Mouse (Mus musculus) urinary bladder, adult 2 months (tissue): ENCODE data around the gene Fam24b. TPM values are rescaled to one million over a fixed set of nuclear protein-coding genes. Genes with fewer than 3 reads are reported as not detected.

Experiments used
- polyA plus RNA-seq: library from polyadenylated mRNA; depleted of rRNA; stranded (reverse); fragments of >200 nt; gene quantifications from 2 replicates; pipeline ENCODE4 v1.2.3, GENCODE M21; 2012; rRNA removed

Fam24b gene
- polyA plus RNA-seq, 1 experiment = not detected

Other genes with a start within 250 kb of the Fam24b start
- gene 4933402N03Rik, start 183.2 kb downstream of the Fam24b start, polyA plus RNA-seq = not detected in 2 replicates
- not detected in 2 replicates for gene 5430419D17Rik, start 155.1 kb downstream of the Fam24b start, polyA plus RNA-seq
- 0.03 TPM in 1 of 2 replicates, not detected in the other for gene Cuzd1, start 7.2 kb downstream of the Fam24b start, polyA plus RNA-seq
- not detected in 2 replicates for gene Fam24a, start 4.3 kb upstream of the Fam24b start, polyA plus RNA-seq
- 7.9 and 8.3 TPM in 2 replicates for gene 2310057M21Rik, start 33.2 kb upstream of the Fam24b start, polyA plus RNA-seq
- 47.4 and 49.2 TPM in 2 replicates for gene Pstk, start 41.6 kb upstream of the Fam24b start, polyA plus RNA-seq
- 14.4 and 15.2 TPM in 2 replicates for gene Ikzf5, start 81.0 kb upstream of the Fam24b start, polyA plus RNA-seq
- gene Acadsb, start 81.1 kb upstream of the Fam24b start, polyA plus RNA-seq = 43.6 and 55.7 TPM in 2 replicates
- gene Hmx3, start 213.4 kb upstream of the Fam24b start, polyA plus RNA-seq = not detected in 2 replicates
- not detected in 2 replicates for gene Hmx2, start 219.3 kb upstream of the Fam24b start, polyA plus RNA-seq
- 63.7 and 77.0 TPM in 2 replicates for gene Bub3, start 230.7 kb upstream of the Fam24b start, polyA plus RNA-seq